Mouse (Mus musculus) frontal cortex, adult 2 months (tissue): Measurements from ENCODE around the gene H2-DMb2. TPM values are rescaled to one million over a fixed set of nuclear protein-coding genes. Genes with fewer than 3 reads are reported as not detected.

Experiments used
- DNase-seq, 2 experiments: peaks; one replicate each; pipeline ENCODE4 v3.0.0; 2022; ENCODE audit warnings: low spot score in 1 of 2; ENCODE audit errors: extremely low spot score in 1 of 2
- polyA plus RNA-seq: library from polyadenylated mRNA; depleted of rRNA; stranded (reverse); fragments of >200 nt; gene quantifications from 2 replicates; pipeline ENCODE4 v1.2.3, GENCODE M21; 2012; rRNA removed

The H2-DMb2 gene
- polyA plus RNA-seq, 1 experiment = 1.1 TPM

GRCm38 (mm10) chr17:34200772-34201505, 57.8 kb downstream of the H2-DMb2 start:
- no peak for DNase-seq

Other genes starting within 250 kb of the H2-DMb2 start
- gene Platr17, start 238.2 kb upstream of the H2-DMb2 start, polyA plus RNA-seq = 1.3 and 1.5 TPM in 2 replicates
- gene Daxx, start 233.9 kb upstream of the H2-DMb2 start, polyA plus RNA-seq = 26.4 and 27.2 TPM in 2 replicates
- 25.4 and 28.5 TPM in 2 replicates for gene Tapbp, start 227.4 kb upstream of the H2-DMb2 start, polyA plus RNA-seq
- gene Zbtb22, start 227.4 kb upstream of the H2-DMb2 start, polyA plus RNA-seq = 29.9 and 33.4 TPM in 2 replicates
- 154 and 161 TPM in 2 replicates for gene Rgl2, start 213.8 kb upstream of the H2-DMb2 start, polyA plus RNA-seq
- gene Pfdn6, start 203.0 kb upstream of the H2-DMb2 start, polyA plus RNA-seq = 101 and 130 TPM in 2 replicates
- 13.3 and 13.7 TPM in 2 replicates for gene Wdr46, start 202.6 kb upstream of the H2-DMb2 start, polyA plus RNA-seq
- gene B3galt4, start 191.8 kb upstream of the H2-DMb2 start, polyA plus RNA-seq = 6.9 and 7.5 TPM in 2 replicates
- gene Vps52, start 187.5 kb upstream of the H2-DMb2 start, polyA plus RNA-seq = 69.5 and 70.5 TPM in 2 replicates
- gene Rps18, start 187.3 kb upstream of the H2-DMb2 start, polyA plus RNA-seq = 488 and 518 TPM in 2 replicates
- gene H2-K1, start 143.0 kb upstream of the H2-DMb2 start, polyA plus RNA-seq = 75.5 and 94.5 TPM in 2 replicates
- 80.9 and 89.6 TPM in 2 replicates for gene Ring1, start 118.6 kb upstream of the H2-DMb2 start, polyA plus RNA-seq
- gene H2-Ke6, start 115.2 kb upstream of the H2-DMb2 start, polyA plus RNA-seq = 84.6 and 87.2 TPM in 2 replicates
- 101 and 102 TPM in 2 replicates for gene Slc39a7, start 111.6 kb upstream of the H2-DMb2 start, polyA plus RNA-seq
- gene Rxrb, start 111.5 kb upstream of the H2-DMb2 start, polyA plus RNA-seq = 69.5 and 79.4 TPM in 2 replicates
- 10.0 and 10.7 TPM in 2 replicates for gene Col11a2, start 103.9 kb upstream of the H2-DMb2 start, polyA plus RNA-seq
- gene H2-Oa, start 51.0 kb upstream of the H2-DMb2 start, polyA plus RNA-seq = 1.1 and 1.2 TPM in 2 replicates
- gene H2-DMa, start 23.8 kb upstream of the H2-DMb2 start, polyA plus RNA-seq = 26.3 and 26.8 TPM in 2 replicates
- 167 and 194 TPM in 2 replicates for gene Brd2, start 20.7 kb upstream of the H2-DMb2 start, polyA plus RNA-seq
- gene H2-DMb1, start 9.8 kb downstream of the H2-DMb2 start, polyA plus RNA-seq = 3.1 and 3.5 TPM in 2 replicates
- 4.0 and 4.1 TPM in 2 replicates for gene Tap1, start 44.2 kb downstream of the H2-DMb2 start, polyA plus RNA-seq
- 4.5 and 4.7 TPM in 2 replicates for gene Psmb9, start 44.5 kb downstream of the H2-DMb2 start, polyA plus RNA-seq
- gene Psmb8, start 54.4 kb downstream of the H2-DMb2 start, polyA plus RNA-seq = 10.1 and 12.1 TPM in 2 replicates
- gene Tap2, start 60.2 kb downstream of the H2-DMb2 start, polyA plus RNA-seq = 9.1 and 10.1 TPM in 2 replicates
- gene H2-Ob, start 95.6 kb downstream of the H2-DMb2 start, polyA plus RNA-seq = 0.78 and 1.1 TPM in 2 replicates
- gene H2-Ab1, start 114.4 kb downstream of the H2-DMb2 start, polyA plus RNA-seq = 4.7 and 5.2 TPM in 2 replicates
- gene H2-Aa, start 144.5 kb downstream of the H2-DMb2 start, polyA plus RNA-seq = 3.4 and 3.8 TPM in 2 replicates
- 3.2 and 5.1 TPM in 2 replicates for gene H2-Eb1, start 162.6 kb downstream of the H2-DMb2 start, polyA plus RNA-seq
- not detected in 2 replicates for gene H2-Eb2, start 182.4 kb downstream of the H2-DMb2 start, polyA plus RNA-seq
- 0.06 TPM in 1 of 2 replicates, not detected in the other for gene Btnl2, start 211.5 kb downstream of the H2-DMb2 start, polyA plus RNA-seq
- gene Btnl1, start 233.8 kb downstream of the H2-DMb2 start, polyA plus RNA-seq = not detected in 2 replicates